Mouse (Mus musculus) adrenal gland, postnatal 14 days (tissue): Measurements from ENCODE around the gene 1700011L22Rik. TPM values are rescaled to one million over a fixed set of nuclear protein-coding genes. Genes with fewer than 3 reads are reported as not detected.

Experiments used
- DNase-seq: peaks from one replicate; pipeline ENCODE4 v3.0.0; 2021; ENCODE audit warnings: mixed read lengths
- total RNA-seq: library from RNA; stranded (reverse); gene quantifications from 2 replicates; pipeline ENCODE4 v1.2.3, GENCODE M21; 2021

1700011L22Rik gene
- total RNA-seq, 1 experiment from 2014 or later, result not detected

GRCm38 (mm10) chr8:79173606-79174005 is 74.8 kb downstream of the 1700011L22Rik start:
- DNase-seq, result peak; percentile 34

GRCm38 (mm10) chr8:79165276-79165675 is 83.1 kb downstream of the 1700011L22Rik start:
- DNase-seq, result no peak

GRCm38 (mm10) chr8:79164336-79164735 is 84.0 kb downstream of the 1700011L22Rik start:
- no peak for DNase-seq

- peak; percentile 92 for DNase-seq
These were observed 85.6 kb downstream of the 1700011L22Rik start for GRCm38 (mm10) chr8:79162533-79163308.

- peak; percentile 45 for DNase-seq
These were observed 87.1 kb downstream of the 1700011L22Rik start for GRCm38 (mm10) chr8:79161172-79161778.

Other genes with a start within 250 kb of the 1700011L22Rik start
- 15.3 and 17.1 TPM in 2 replicates for gene Zfp827, start 220.1 kb downstream of the 1700011L22Rik start, total RNA-seq
- gene Mmaa, start 46.4 kb upstream of the 1700011L22Rik start, total RNA-seq, result 28.8 and 36.6 TPM in 2 replicates
- gene Smad1, start 150.9 kb upstream of the 1700011L22Rik start, total RNA-seq, result 30.6 and 42.4 TPM in 2 replicates